Mouse (Mus musculus): Measurements from ENCODE around the gene Afg1l. TPM values are rescaled to one million over a fixed set of nuclear protein-coding genes. Genes with fewer than 3 reads are reported as not detected.

Gene Afg1l
- polyA plus RNA-seq, 1 experiment from 2014 or later: 12.0 TPM

GRCm38 (mm10) chr10:42295028-42295427 lies 183.3 kb downstream of the Afg1l start:
- H3K4me2 ChIP-seq: no peak overlapping the region
- H3K4me3 ChIP-seq: no peak overlapping the region
- no peaks in the 10 kb centered on the region; the same call in 1 of the 2 replicates for H3K9me3 ChIP-seq
- WGBS: 9% methylated on average over 1 of the region's 1 CpGs
- H3K36me3 ChIP-seq: no peaks in the 10 kb centered on the region
- H3K27me3 ChIP-seq (replicated peaks): no peaks in the 10 kb centered on the region
- peaks cover 7% of the 10 kb centered on the region for H3K4me1 ChIP-seq
- no peak for ATAC-seq (ENCODE audit: extremely low read depth, insufficient number of reproducible peaks, low FRiP score, low TSS enrichment)
- H3K27ac ChIP-seq (replicated peaks): no peak overlapping the region
- no peak overlapping the region for H3K9ac ChIP-seq

GRCm38 (mm10) chr10:42294392-42294791 lies 184.0 kb downstream of the Afg1l start:
- H3K27ac ChIP-seq (replicated peaks): no peak overlapping the region
- no peak overlapping the region for H3K4me3 ChIP-seq
- H3K9me3 ChIP-seq: no peaks in the 10 kb centered on the region; the same call in 1 of the 2 replicates
- 48% methylated on average over 2 of the region's 2 CpGs for WGBS
- peaks cover 7% of the 10 kb centered on the region for H3K4me1 ChIP-seq
- ATAC-seq (ENCODE audit: extremely low read depth, insufficient number of reproducible peaks, low FRiP score, low TSS enrichment): no peak
- H3K4me2 ChIP-seq: no peak overlapping the region
- H3K36me3 ChIP-seq: no peaks in the 10 kb centered on the region
- H3K27me3 ChIP-seq (replicated peaks): no peaks in the 10 kb centered on the region
- no peak overlapping the region for H3K9ac ChIP-seq

GRCm38 (mm10) chr10:42293877-42294276 lies 184.5 kb downstream of the Afg1l start:
- H3K9ac ChIP-seq: no peak overlapping the region
- no peaks in the 10 kb centered on the region for H3K27me3 ChIP-seq (replicated peaks)
- H3K27ac ChIP-seq (replicated peaks): no peak overlapping the region

GRCm38 (mm10) chr10:42291360-42291759 lies 187.0 kb downstream of the Afg1l start:
- no peak overlapping the region for H3K27ac ChIP-seq (replicated peaks)
- no peaks in the 10 kb centered on the region for H3K36me3 ChIP-seq
- H3K9me3 ChIP-seq: peaks cover 2% of the 10 kb centered on the region
- no peaks in the 10 kb centered on the region for H3K27me3 ChIP-seq (replicated peaks)
- no peak for ATAC-seq (ENCODE audit: extremely low read depth, insufficient number of reproducible peaks, low FRiP score, low TSS enrichment)
- H3K9ac ChIP-seq: no peak overlapping the region
- peaks cover 7% of the 10 kb centered on the region for H3K4me1 ChIP-seq
- H3K4me2 ChIP-seq: no peak overlapping the region
- H3K4me3 ChIP-seq: no peak overlapping the region
- WGBS: 52% methylated on average over 5 of the region's 5 CpGs

More at GRCm38 (mm10) chr10:42293877-42294276, 184.5 kb downstream of the Afg1l start:
- 34% methylated on average over 4 of the region's 4 CpGs for WGBS
- no peak for ATAC-seq (ENCODE audit: extremely low read depth, insufficient number of reproducible peaks, low FRiP score, low TSS enrichment)
- Histone ChIP-seq H3K9me3 (no peaks in the 10 kb centered on the region; the same call in 1 of the 2 replicates), H3K36me3 (no peaks in the 10 kb centered on the region), H3K4me3 (no peak overlapping the region), H3K4me2 (no peak overlapping the region), H3K4me1 (peaks cover 7% of the 10 kb centered on the region)

GRCm38 (mm10) chr10:42287666-42288065 lies 190.7 kb downstream of the Afg1l start:
- no peak for ATAC-seq (ENCODE audit: extremely low read depth, insufficient number of reproducible peaks, low FRiP score, low TSS enrichment)
- no peak overlapping the region for H3K4me3 ChIP-seq
- no peak overlapping the region for H3K27ac ChIP-seq (replicated peaks)
- no peaks in the 10 kb centered on the region for H3K27me3 ChIP-seq (replicated peaks)
- H3K9me3 ChIP-seq: peaks cover 13% of the 10 kb centered on the region
- WGBS: 38% methylated on average over 1 of the region's 1 CpGs
- no peaks in the 10 kb centered on the region for H3K4me1 ChIP-seq
- H3K9ac ChIP-seq: no peak overlapping the region
- H3K4me2 ChIP-seq: no peak overlapping the region
- H3K36me3 ChIP-seq: no peaks in the 10 kb centered on the region

GRCm38 (mm10) chr10:42278307-42278850 lies 200.0 kb downstream of the Afg1l start:
- peaks cover 23% of the 10 kb centered on the region for H3K4me1 ChIP-seq
- ATAC-seq (ENCODE audit: extremely low read depth, insufficient number of reproducible peaks, low FRiP score, low TSS enrichment): no peak; the same call in 1 of the 2 replicates
- WGBS: 2% methylated on average over 38 of the region's 38 CpGs
- no peaks in the 10 kb centered on the region for H3K9me3 ChIP-seq
- peak overlapping the region; percentile 99 for H3K4me2 ChIP-seq
- H3K27me3 ChIP-seq (replicated peaks): no peaks in the 10 kb centered on the region
- H3K4me3 ChIP-seq: peak overlapping the region; percentile 69
- peak overlapping the region; percentile 99 for H3K27ac ChIP-seq (replicated peaks)
- peaks cover under 1% of the 10 kb centered on the region; the same call in 1 of the 2 replicates for H3K36me3 ChIP-seq
- peak overlapping the region; percentile 86 for H3K9ac ChIP-seq

GRCm38 (mm10) chr10:42277476-42278306 lies 200.7 kb downstream of the Afg1l start:
- H3K36me3 ChIP-seq: peaks cover 3% of the 10 kb centered on the region
- WGBS: under 1% methylated on average over 78 of the region's 78 CpGs
- no peaks in the 10 kb centered on the region for H3K27me3 ChIP-seq (replicated peaks)
- no peaks in the 10 kb centered on the region for H3K9me3 ChIP-seq
- peak overlapping the region; percentile 95 for H3K9ac ChIP-seq
- H3K4me1 ChIP-seq: peaks cover 28% of the 10 kb centered on the region
- H3K27ac ChIP-seq (replicated peaks): peak overlapping the region; percentile 99
- ATAC-seq (ENCODE audit: extremely low read depth, insufficient number of reproducible peaks, low FRiP score, low TSS enrichment): peak; percentile 77
- H3K4me2 ChIP-seq: peak overlapping the region; percentile 99
- H3K4me3 ChIP-seq: peak overlapping the region; percentile 69

GRCm38 (mm10) chr10:42276507-42277345 lies 201.6 kb downstream of the Afg1l start, which contains the start of gene Foxo3:
TSS of gene Foxo3 (minus strand) at chr10:42276755.
- H3K27me3 ChIP-seq (replicated peaks): no peaks in the 10 kb centered on the region
- ATAC-seq (ENCODE audit: extremely low read depth, insufficient number of reproducible peaks, low FRiP score, low TSS enrichment): peak; percentile 60
- H3K36me3 ChIP-seq: peaks cover 8% of the 10 kb centered on the region
- peak within 1 kb of the TSS; percentile 99 for H3K27ac ChIP-seq (replicated peaks)
- H3K4me2 ChIP-seq: peak within 1 kb of the TSS; percentile 99
- H3K4me1 ChIP-seq: peaks cover 36% of the 10 kb centered on the region
- H3K9ac ChIP-seq: peak within 1 kb of the TSS; percentile 95
- WGBS: under 1% methylated on average over 73 of the region's 88 CpGs
- peak within 1 kb of the TSS; percentile 69 for H3K4me3 ChIP-seq
- no peaks in the 10 kb centered on the region for H3K9me3 ChIP-seq

GRCm38 (mm10) chr10:42275871-42276501 lies 202.4 kb downstream of the Afg1l start:
- Histone ChIP-seq H3K27me3 (replicated peaks) (no peaks in the 10 kb centered on the region), H3K4me2 (peak overlapping the region; percentile 99), H3K36me3 (peaks cover 8% of the 10 kb centered on the region), H3K27ac (replicated peaks) (peak overlapping the region; percentile 99), H3K9ac (peak overlapping the region; percentile 95), H3K9me3 (no peaks in the 10 kb centered on the region), H3K4me3 (peak overlapping the region; percentile 69), H3K4me1 (peaks cover 44% of the 10 kb centered on the region)
- WGBS: under 1% methylated on average over 39 of the region's 40 CpGs
- ATAC-seq (ENCODE audit: extremely low read depth, insufficient number of reproducible peaks, low FRiP score, low TSS enrichment): no peak

GRCm38 (mm10) chr10:42275401-42275870 lies 202.9 kb downstream of the Afg1l start:
- peak overlapping the region; percentile 99 for H3K27ac ChIP-seq (replicated peaks)
- ATAC-seq (ENCODE audit: extremely low read depth, insufficient number of reproducible peaks, low FRiP score, low TSS enrichment): no peak
- peaks cover 49% of the 10 kb centered on the region for H3K4me1 ChIP-seq
- peak overlapping the region; percentile 99 for H3K4me2 ChIP-seq
- peak overlapping the region; percentile 95 for H3K9ac ChIP-seq
- peak overlapping the region; percentile 69 for H3K4me3 ChIP-seq
- WGBS: 0% methylated on average over 39 of the region's 54 CpGs
- no peaks in the 10 kb centered on the region for H3K9me3 ChIP-seq
- no peaks in the 10 kb centered on the region for H3K27me3 ChIP-seq (replicated peaks)
- peaks cover 8% of the 10 kb centered on the region for H3K36me3 ChIP-seq
